Mouse (Mus musculus): ENCODE measurements around the gene Gal3st3.

DNA sequence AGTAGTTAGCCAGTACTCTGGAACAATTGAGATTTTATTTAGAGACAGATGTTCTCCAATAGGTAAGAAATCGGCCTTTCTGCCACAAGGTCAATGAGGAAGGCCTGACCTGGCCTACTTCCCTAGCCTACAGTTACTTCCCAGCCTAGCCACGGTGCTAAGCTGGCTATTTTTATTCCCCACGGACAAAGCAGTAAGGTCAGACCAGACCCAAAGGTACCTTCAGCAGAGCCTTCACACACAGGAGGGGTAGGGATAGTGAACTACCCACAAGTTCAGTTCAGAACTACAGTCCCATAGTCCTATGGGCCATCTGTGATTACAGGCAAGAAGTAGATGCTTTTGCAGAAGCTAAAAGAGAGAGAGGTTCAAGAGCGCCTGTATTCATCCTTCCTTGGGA lies 24.2 kb upstream of the Gal3st3 start:
- TF ChIP-seq CTCF (IDR thresholded peaks at IDR 0.05; ENCODE audit: insufficient read depth, low read length) (no peak), POLR2A (IDR thresholded peaks at IDR 0.05; ENCODE audit: borderline replicate concordance, extremely low read depth, low read depth, low read length) (no peak)

All from lung, adult 2 months (tissue).